Mouse (Mus musculus) adrenal gland, adult 18-20 months (tissue): ENCODE data around the gene Atp11a. TPM values are rescaled to one million over a fixed set of nuclear protein-coding genes. Genes with fewer than 3 reads are reported as not detected.

Experiments
- DNase-seq, 2 experiments: peaks; one replicate each; pipeline ENCODE4 v3.0.0; 2021 to 2022; ENCODE audit warnings: low spot score in 2 of 2
- total RNA-seq, 2 experiments: library from RNA; stranded (reverse); gene quantifications; 1 replicate in 1 of 2; 2 replicates in 1 of 2; pipeline ENCODE4 v1.2.3; 2021

The Atp11a gene
- total RNA-seq, 2 experiments from 2014 or later, result 123 to 129 TPM

GRCm38 (mm10) chr8:12768747-12769146, 11.9 kb downstream of the Atp11a start:
- no peak for DNase-seq

GRCm38 (mm10) chr8:12769296-12769695, 12.5 kb downstream of the Atp11a start:
- DNase-seq, result no peak

DNA sequence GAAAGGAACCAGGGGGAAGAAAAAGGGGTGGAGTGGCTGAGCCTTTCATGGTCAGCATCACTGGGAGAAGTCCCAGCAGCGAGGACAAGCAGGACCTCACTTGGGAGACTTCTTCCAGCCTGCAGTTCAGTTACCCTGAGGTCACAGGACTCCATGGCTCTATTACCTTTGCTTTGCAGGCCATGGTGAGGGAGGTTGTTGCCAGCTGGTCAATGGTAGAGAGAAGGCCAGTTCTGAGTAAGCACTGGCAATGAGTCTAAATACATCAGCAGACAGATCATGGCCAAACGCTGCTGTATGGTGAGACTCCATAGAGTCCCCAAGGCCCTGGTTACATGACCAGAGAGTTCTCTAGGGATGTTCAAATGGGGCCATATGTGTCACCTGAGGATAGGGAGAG, 15.5 kb downstream of the Atp11a start:
- DNase-seq, result no peak

DNA sequence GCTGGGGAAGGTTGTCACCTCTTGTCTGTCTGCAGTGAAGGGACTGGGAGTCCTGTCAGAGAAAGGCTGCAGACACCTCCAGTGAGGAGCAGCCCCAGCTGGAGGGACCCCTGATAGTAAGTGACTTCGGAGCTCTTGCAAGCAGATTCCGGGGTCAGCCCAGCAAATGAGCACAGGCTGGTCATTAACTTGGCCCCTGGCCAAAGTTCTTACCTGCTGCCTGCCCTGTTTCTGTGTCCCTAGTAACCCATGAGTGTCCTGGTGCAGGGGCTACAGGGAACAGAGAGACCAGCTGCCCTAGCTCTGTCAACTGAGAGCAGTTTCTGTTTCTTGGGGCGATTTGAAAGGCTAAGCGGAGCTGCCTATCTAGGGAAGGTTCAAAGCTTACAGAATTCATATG, 17.1 kb downstream of the Atp11a start:
- no peak for DNase-seq

- no peak for DNase-seq
Measured at GRCm38 (mm10) chr8:12774872-12775298, 18.1 kb downstream of the Atp11a start.

GRCm38 (mm10) chr8:12775302-12775975, 18.6 kb downstream of the Atp11a start:
- DNase-seq, result no peak

DNA sequence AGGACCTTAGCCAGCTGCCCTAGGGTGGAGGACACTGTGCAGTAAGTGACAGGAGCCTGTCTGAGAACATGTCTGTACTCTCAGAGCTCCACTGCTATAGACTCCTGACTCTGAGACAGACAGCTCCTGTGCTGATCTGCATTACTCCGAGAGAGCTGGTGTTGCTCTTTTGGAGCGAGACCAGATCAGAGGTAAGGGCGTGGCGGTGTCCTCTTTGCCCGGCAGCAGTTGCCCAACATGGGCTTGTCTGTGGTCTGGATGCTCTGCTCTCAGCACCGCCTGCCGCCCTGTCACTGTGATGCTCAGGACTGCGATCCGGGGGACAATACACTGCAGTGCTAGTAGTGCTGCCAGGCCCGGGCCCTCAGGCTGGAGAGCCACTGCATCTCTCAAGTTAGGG, 19.4 kb downstream of the Atp11a start:
- DNase-seq, result no peak

GRCm38 (mm10) chr8:12777171-12777570, 20.4 kb downstream of the Atp11a start:
- DNase-seq, result no peak

DNA sequence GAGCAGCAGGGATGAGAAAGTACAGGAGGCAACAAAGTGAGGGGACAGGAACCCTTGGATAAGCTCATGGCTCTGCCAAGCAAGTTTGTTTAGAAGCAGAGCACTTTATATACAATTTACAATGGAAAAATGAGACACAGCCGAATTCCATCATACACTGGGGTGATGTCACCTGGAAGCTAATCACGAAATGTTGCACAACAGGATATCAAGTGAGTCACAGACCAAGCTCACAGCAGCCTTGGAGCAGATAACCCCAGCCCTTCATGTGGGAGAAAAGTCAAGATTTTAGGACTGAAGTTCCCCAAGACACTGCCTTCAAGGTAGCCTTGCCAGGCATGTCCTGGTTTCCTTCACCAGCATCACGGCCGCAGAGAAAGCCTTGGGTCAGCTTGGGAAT, 22.7 kb downstream of the Atp11a start:
- DNase-seq, result peak in 1 of 2 experiments; percentile 36

GRCm38 (mm10) chr8:12785508-12785907, 28.7 kb downstream of the Atp11a start:
- no peak for DNase-seq

DNA sequence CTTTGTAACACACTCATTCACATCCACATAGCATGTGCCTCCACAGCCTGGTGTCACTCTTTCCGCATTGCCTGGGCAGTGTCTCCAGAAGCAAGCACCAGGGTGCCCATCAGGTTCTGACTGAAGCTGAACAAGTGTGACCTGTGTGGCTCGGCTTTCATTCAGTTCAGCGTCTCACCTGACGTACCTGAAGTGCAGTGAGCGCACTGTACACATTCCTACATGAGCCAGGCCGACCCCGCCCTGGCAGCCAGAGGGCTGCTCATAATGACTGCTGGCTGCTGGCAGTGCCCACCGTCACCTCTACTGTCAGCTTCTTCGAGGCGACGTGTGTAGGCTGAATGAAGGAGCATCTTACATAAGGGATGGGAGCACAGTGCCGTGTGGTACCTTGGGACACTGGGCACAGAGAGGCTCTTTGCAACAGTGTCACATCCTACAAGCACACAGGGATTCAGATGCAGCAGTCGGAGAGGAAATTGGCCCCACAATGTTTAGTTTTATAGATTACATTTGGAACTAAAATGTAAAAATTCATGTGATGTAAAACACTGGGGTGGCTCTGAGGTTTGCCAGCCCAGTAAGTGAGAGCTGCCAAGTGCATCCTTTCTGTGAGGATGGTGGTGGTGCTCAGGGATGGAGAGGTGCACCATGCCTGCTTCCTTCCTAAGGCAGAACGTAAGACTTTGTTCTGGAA, 29.6 kb downstream of the Atp11a start:
- DNase-seq, result no peak

DNA sequence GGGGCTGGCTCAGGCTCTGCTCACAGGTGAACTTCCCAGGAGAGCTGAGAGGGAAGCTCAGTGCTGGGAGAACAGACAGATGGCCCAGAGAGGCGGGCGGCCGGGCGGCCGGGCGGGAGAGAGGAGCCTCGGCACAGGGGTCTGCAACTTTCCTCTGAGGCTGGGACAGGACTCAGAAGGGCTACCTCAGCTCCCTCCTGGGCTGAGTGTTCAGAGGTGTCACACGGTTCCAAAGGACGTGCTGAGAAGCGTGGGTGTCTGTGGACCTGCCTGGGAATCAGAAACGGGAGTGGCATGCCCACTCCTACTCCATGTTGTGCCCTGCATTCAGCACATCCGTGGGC, 30.1 kb downstream of the Atp11a start:
- no peak for DNase-seq

GRCm38 (mm10) chr8:12787427-12787826, 30.6 kb downstream of the Atp11a start:
- no peak for DNase-seq

DNA sequence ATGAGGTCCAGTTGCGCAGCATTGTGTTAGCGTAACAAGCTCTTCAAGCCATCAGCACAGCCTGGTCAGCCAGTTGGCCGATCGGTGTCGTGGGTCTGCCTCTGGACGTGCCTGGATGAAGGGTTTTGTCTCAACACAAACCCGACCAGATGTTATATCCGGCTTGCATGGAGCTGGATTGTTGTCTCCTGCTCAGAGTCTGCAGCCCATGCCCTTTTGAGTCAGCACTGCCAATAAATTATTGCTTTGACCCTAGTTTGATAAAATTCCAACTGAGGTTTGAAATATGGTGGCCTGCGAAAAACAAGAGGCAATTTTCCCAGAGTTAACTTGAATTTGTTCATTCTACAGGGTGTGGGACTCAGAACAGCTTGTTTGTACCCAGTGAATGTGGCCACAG, 31.9 kb downstream of the Atp11a start:
- DNase-seq, result peak in 1 of 2 experiments; percentile 36

GRCm38 (mm10) chr8:12795011-12795671, 38.3 kb downstream of the Atp11a start:
- no peak for DNase-seq

GRCm38 (mm10) chr8:12799099-12799498, 42.3 kb downstream of the Atp11a start:
- no peak for DNase-seq

DNA sequence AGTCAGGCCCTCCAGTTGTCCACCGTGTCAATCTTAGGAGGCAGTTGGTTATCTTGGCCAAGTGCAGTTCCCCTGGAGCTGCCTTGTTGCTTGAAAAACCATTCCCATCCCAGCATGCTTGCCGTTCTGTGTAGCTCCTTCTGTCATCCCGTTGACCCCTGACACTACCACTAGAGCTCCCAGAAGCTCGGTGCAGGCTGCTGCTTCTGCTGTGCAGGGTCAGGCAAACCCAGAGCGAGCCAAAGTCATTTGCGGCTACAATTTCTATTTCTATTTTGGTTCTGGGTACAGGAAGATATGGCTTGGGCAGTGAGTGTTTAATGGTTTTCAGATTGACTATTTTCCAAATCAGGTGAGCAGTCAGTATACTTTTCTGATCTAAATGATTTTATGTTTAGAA, 43.0 kb downstream of the Atp11a start:
- no peak for DNase-seq

- DNase-seq, result no peak
Measured at GRCm38 (mm10) chr8:12800246-12800645, 43.4 kb downstream of the Atp11a start.

DNA sequence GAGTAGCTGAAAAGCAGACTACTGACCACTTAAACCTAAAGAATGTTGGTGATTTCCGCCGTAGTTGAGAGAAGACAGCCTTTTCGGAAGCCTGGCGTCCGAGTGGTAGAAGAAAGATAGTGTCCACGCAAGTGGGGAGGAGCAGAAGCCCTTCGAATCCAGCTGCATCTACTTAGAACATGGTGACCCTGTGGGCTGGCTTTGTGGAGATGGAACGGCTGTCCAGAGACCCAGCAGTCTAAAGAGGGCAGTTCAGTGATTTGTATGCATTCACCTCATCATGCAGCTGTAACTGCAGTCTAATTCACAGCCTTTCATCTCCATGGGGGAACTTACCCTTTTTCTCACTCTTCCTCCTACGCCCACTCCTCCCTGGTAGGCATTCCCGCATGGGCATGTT, 44.8 kb downstream of the Atp11a start:
- DNase-seq, result no peak

DNA sequence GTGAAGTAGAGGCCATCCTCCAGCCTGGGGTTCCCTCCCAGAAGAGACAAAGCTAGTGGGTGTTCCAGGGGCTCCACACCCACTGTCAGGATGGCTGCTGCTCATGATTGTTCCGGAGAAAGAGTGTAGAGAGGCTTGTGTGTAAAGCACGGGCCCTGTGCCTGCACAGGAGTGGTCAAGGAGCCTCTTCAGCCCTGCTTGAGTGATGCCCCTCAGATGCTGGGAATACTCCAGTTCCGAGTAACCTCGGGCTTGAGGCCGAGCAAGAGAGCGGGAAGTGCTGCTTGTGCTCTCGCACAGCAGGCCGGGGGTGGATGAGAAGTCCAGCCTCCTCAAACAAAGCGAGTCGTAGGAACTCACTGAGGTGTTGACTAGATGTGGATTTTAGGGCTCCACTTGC, 46.3 kb downstream of the Atp11a start:
- DNase-seq, result no peak

- DNase-seq, result no peak
Measured at GRCm38 (mm10) chr8:12804909-12805308, 48.1 kb downstream of the Atp11a start.

GRCm38 (mm10) chr8:12805569-12805968, 48.8 kb downstream of the Atp11a start:
- no peak for DNase-seq
